Mouse (Mus musculus) liver, embryonic 13.5 days (tissue): ENCODE measurements around the gene Pim1. TPM values are rescaled to one million over a fixed set of nuclear protein-coding genes. Genes with fewer than 3 reads are reported as not detected.

Experiments
- ATAC-seq: fragments of 200-750 bp; cut with Nextera tagmentation; 2 replicates; pipeline ENCODE4 v1.8.0; 2017; ENCODE audit warnings: low read depth, mild to moderate bottlenecking, moderate number of reproducible peaks, moderate library complexity
- DNase-seq: peaks from one replicate; pipeline ENCODE4 v3.0.0; 2022
- H3K27ac ChIP-seq: fragments of 300-500 bp; sonication (generic); 2 replicates; pipeline ENCODE4 v1.5.1; 2015; ENCODE audit warnings: moderate library complexity, mild to moderate bottlenecking, inconsistent platforms
- H3K27me3 ChIP-seq: fragments of 300-500 bp; sonication (generic); 2 replicates; pipeline ENCODE4 v1.6.1; 2015; ENCODE audit warnings: mild to moderate bottlenecking, inconsistent platforms
- H3K36me3 ChIP-seq: fragments of 300-500 bp; sonication (generic); 2 replicates; pipeline ENCODE4 v1.6.1; 2015; ENCODE audit warnings: mild to moderate bottlenecking, inconsistent platforms
- H3K4me1 ChIP-seq: fragments of 300-500 bp; sonication (generic); replicated peaks from 2 replicates; pipeline ENCODE4 v1.6.1; 2015; ENCODE audit warnings: inconsistent platforms
- H3K4me2 ChIP-seq: fragments of 300-500 bp; sonication (generic); 2 replicates; pipeline ENCODE4 v1.6.1; 2015; ENCODE audit warnings: inconsistent platforms, mild to moderate bottlenecking, moderate library complexity
- H3K4me3 ChIP-seq: fragments of 300-500 bp; sonication (generic); replicated peaks from 2 replicates; pipeline ENCODE4 v1.5.1; 2015; ENCODE audit warnings: mild to moderate bottlenecking, inconsistent platforms
- H3K9ac ChIP-seq: fragments of 300-500 bp; sonication (generic); 2 replicates; pipeline ENCODE4 v1.6.1; 2015; ENCODE audit warnings: mild to moderate bottlenecking, inconsistent platforms
- H3K9me3 ChIP-seq: fragments of 300-500 bp; sonication (generic); replicated peaks from 2 replicates; pipeline ENCODE4 v1.6.1; 2016; ENCODE audit warnings: inconsistent platforms
- WGBS: fragments of 180-500 bp; shearing (Covaris S2); methylation state at CpG from one replicate; pipeline ENCODE4 v1.1.7; 2015; ENCODE audit not compliant: insufficient replicate concordance; 5-methylcytosine and 5-hydroxymethylcytosine counted together
- polyA plus RNA-seq: library from polyadenylated mRNA; unstranded; fragments of >200 nt; fragmentation: Nextera tagmentation; extraction: Ambion mirVana; gene quantifications from 2 replicates; pipeline ENCODE4 v1.2.1, GENCODE M21; 2015

Pim1 gene
- polyA plus RNA-seq, 1 experiment from 2014 or later, result 110 TPM

GRCm38 (mm10) chr17:29530508-29530907 lies 40.0 kb downstream of the Pim1 start:
- 0 out of 2 replicates have a peak, but pooled peaks cover 2% of the 10 kb centered on the region for H3K4me1 ChIP-seq
- ATAC-seq, result no peak
- DNase-seq, result no peak

DNA sequence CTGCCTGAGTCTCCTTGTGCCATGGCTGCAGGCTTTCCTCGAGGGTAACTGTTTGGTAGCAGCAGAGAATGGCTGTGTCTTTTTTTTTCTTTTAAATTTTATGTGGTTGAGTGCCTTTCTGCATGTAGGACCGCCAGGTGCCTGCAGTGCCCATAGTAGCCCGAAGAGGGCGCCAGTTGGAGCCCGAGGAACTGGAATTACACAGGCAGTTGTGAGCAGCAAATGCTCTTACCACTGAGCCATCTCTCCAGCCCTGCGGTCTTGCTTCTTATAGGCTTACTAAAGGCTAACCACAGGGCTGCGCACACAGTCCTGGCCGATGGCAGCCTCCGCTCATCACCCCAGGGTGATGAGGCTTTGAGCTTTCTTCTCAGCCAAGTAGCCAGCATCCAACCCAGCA lies 40.7 kb downstream of the Pim1 start:
- no peak for ATAC-seq
- 60% methylated on average over 9 of the region's 9 CpGs for WGBS
- DNase-seq, result no peak
- Histone ChIP-seq H3K4me1 (0 out of 2 replicates have a peak, but pooled peaks cover 2% of the 10 kb centered on the region), H3K36me3 (no peaks in the 10 kb centered on the region), H3K27me3 (no peaks in the 10 kb centered on the region), H3K9me3 (no peaks in the 10 kb centered on the region), H3K4me3 (no peak overlapping the region), H3K9ac (no peak overlapping the region), H3K4me2 (no peak overlapping the region), H3K27ac (no peak overlapping the region)

More at GRCm38 (mm10) chr17:29530508-29530907, 40.0 kb downstream of the Pim1 start:
- H3K27ac ChIP-seq, result no peak overlapping the region
- peaks cover 7% of the 10 kb centered on the region; the same call in 1 of the 2 replicates for H3K9me3 ChIP-seq
- 73% methylated on average over 6 of the region's 6 CpGs for WGBS
- no peaks in the 10 kb centered on the region for H3K36me3 ChIP-seq
- no peak overlapping the region for H3K9ac ChIP-seq
- H3K4me2 ChIP-seq, result no peak overlapping the region
- H3K27me3 ChIP-seq, result no peaks in the 10 kb centered on the region
- H3K4me3 ChIP-seq, result no peak overlapping the region

DNA sequence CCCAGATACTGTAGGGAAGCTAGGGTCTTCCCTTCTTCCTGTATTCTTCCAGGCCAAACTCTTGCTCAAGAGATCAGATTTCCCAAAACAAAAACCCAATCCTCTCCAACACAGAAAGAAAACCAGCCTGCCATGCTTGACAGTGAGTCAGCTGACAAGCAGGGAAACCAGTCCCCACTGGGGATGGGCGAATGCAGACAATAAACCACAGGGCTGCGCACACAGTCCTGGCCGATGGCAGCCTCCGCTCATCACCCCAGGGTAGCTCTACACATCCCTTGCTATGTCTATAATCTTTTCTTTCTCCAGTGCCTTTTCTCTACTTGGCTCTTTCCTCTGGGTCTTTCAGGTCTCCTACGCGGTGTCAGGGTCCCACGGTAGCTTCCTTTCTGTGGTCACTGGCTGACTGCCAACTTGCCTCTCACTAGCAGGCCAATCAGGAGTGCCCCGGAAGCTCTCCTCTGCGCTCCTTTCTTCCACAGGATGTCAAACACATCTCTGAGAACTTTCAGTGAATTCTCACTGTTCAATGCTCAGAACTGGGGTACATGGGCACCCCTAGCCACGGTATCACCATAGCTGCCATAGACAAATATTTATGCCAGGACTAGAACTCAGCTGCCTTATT lies 41.3 kb downstream of the Pim1 start:
- 29% methylated on average over 10 of the region's 10 CpGs for WGBS
- no peak for DNase-seq
- ATAC-seq, result no peak

GRCm38 (mm10) chr17:29533866-29534265 lies 43.3 kb downstream of the Pim1 start:
- DNase-seq, result no peak
- 70% methylated on average over 11 of the region's 11 CpGs for WGBS
- Histone ChIP-seq H3K9ac (no peak overlapping the region), H3K4me3 (no peak overlapping the region), H3K27me3 (no peaks in the 10 kb centered on the region), H3K36me3 (no peaks in the 10 kb centered on the region), H3K27ac (no peak overlapping the region), H3K4me2 (no peak overlapping the region), H3K9me3 (no peaks in the 10 kb centered on the region), H3K4me1 (0 out of 2 replicates have a peak, but pooled peaks cover 2% of the 10 kb centered on the region)
- no peak for ATAC-seq

More for the DNA sequence above, 41.3 kb downstream of the Pim1 start:
- no peak overlapping the region for H3K27ac ChIP-seq
- H3K9me3 ChIP-seq, result no peaks in the 10 kb centered on the region
- H3K27me3 ChIP-seq, result no peaks in the 10 kb centered on the region
- H3K36me3 ChIP-seq, result no peaks in the 10 kb centered on the region
- no peak overlapping the region for H3K9ac ChIP-seq
- no peak overlapping the region for H3K4me2 ChIP-seq
- no peak overlapping the region for H3K4me3 ChIP-seq
- H3K4me1 ChIP-seq, result 0 out of 2 replicates have a peak, but pooled peaks cover 2% of the 10 kb centered on the region

- no peak overlapping the region for H3K4me3 ChIP-seq
- H3K9me3 ChIP-seq, result no peaks in the 10 kb centered on the region
- WGBS, result 82% methylated on average over 8 of the region's 8 CpGs
- no peak overlapping the region for H3K9ac ChIP-seq
- DNase-seq, result no peak
- no peaks in the 10 kb centered on the region for H3K27me3 ChIP-seq
- no peak overlapping the region for H3K27ac ChIP-seq
- no peaks in the 10 kb centered on the region for H3K36me3 ChIP-seq
- no peak for ATAC-seq
- H3K4me2 ChIP-seq, result no peak overlapping the region
- no peaks in the 10 kb centered on the region for H3K4me1 ChIP-seq
These were observed 49.9 kb downstream of the Pim1 start for GRCm38 (mm10) chr17:29540426-29540825.

GRCm38 (mm10) chr17:29541419-29541818 lies 50.9 kb downstream of the Pim1 start:
- no peak overlapping the region for H3K4me3 ChIP-seq
- no peaks in the 10 kb centered on the region for H3K4me1 ChIP-seq
- ATAC-seq (no peak), DNase-seq (no peak)
- H3K36me3 ChIP-seq, result no peaks in the 10 kb centered on the region
- H3K4me2 ChIP-seq, result no peak overlapping the region
- H3K27me3 ChIP-seq, result no peaks in the 10 kb centered on the region
- WGBS, result 65% methylated on average over 14 of the region's 14 CpGs
- H3K9ac ChIP-seq, result no peak overlapping the region
- H3K9me3 ChIP-seq, result no peaks in the 10 kb centered on the region
- no peak overlapping the region for H3K27ac ChIP-seq

DNA sequence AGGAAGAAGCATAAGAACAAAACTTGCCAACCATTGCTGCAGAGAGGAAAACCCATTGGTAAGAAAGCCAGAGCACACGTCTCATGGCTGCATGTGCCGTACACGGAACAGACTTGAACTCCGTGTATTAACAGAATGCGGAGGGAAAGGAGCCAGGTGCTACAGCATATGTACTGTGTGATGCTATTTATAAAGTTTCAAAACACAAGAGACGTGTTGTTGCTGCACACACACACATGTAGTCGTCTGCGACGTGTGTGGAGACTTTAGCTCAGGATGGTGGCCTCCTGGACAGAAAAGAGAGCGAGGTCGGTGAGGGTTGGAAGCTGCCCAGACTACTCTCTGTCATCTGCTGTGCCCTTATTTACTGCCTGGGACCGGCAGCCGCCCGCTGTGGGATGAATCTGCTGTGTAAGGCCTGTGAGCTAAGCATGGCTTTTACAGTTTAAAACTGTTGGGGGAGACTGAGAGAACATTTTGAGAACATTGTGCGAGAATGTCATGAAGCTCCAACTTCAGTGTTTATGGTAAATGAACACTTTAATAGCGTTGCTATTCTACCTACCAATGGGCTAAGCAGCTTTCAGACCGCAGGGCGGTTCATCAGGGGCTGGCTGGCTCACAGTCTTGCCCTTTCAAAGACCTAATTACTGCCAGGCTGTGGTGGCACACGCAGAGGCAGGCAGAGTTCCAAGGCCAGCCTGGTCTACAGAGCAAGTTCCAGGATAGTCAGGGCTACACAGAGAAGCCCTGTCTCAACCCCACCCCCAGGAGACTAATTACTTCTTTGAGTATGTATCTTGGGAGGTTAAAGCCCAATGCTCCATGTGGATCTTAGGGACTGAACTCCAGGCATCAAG lies 52.5 kb downstream of the Pim1 start:
- no peak overlapping the region for H3K27ac ChIP-seq
- no peaks in the 10 kb centered on the region for H3K27me3 ChIP-seq
- ATAC-seq (no peak), DNase-seq (no peak)
- H3K9ac ChIP-seq, result no peak overlapping the region
- no peak overlapping the region for H3K4me2 ChIP-seq
- H3K4me1 ChIP-seq, result no peaks in the 10 kb centered on the region
- WGBS, result 80% methylated on average over 19 of the region's 19 CpGs
- no peak overlapping the region for H3K4me3 ChIP-seq
- no peaks in the 10 kb centered on the region for H3K36me3 ChIP-seq
- no peaks in the 10 kb centered on the region for H3K9me3 ChIP-seq

GRCm38 (mm10) chr17:29544064-29544463 lies 53.5 kb downstream of the Pim1 start:
- ATAC-seq (no peak), DNase-seq (no peak)
- Histone ChIP-seq H3K4me3 (no peak overlapping the region), H3K27ac (no peak overlapping the region), H3K9me3 (no peaks in the 10 kb centered on the region), H3K9ac (no peak overlapping the region), H3K27me3 (no peaks in the 10 kb centered on the region), H3K4me1 (peaks cover 1% of the 10 kb centered on the region; the same call in 1 of the 2 replicates), H3K36me3 (no peaks in the 10 kb centered on the region), H3K4me2 (no peak overlapping the region)
- 63% methylated on average over 2 of the region's 2 CpGs for WGBS

DNA sequence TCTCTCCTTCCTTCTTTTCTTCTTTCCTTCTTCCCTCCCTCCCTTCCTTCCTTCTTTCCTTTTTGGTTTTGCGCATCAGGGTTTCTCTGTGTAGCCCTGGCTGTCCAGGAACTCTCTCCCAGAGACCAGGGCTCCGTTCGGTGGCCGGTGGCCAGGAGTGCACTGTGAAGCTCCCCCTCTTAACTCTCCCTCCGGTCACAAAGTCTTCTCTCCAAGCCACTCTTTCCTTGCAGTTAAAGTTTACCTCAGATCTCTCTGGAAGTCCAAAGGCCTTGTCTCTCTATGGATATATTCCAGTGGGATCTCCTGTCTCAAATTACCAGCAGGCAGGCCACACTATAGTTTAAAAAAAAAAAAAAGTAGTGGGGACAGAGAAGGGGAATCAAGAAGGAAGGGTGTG lies 54.7 kb downstream of the Pim1 start:
- H3K27ac ChIP-seq, result no peak overlapping the region
- no peaks in the 10 kb centered on the region for H3K27me3 ChIP-seq
- no peak overlapping the region for H3K9ac ChIP-seq

More for the DNA sequence above, 54.7 kb downstream of the Pim1 start:
- H3K4me2 ChIP-seq, result no peak overlapping the region
- peaks cover 13% of the 10 kb centered on the region for H3K4me1 ChIP-seq
- ATAC-seq (no peak), DNase-seq (no peak)
- no peaks in the 10 kb centered on the region for H3K36me3 ChIP-seq
- H3K4me3 ChIP-seq, result no peak overlapping the region
- WGBS, result 78% methylated on average over 5 of the region's 5 CpGs
- H3K9me3 ChIP-seq, result no peaks in the 10 kb centered on the region
